Mouse (Mus musculus) embryonic facial prominence, embryonic 10.5 days (tissue): ENCODE data around the gene Naa50. TPM values are rescaled to one million over a fixed set of nuclear protein-coding genes. Genes with fewer than 3 reads are reported as not detected.

Experiments
- polyA plus RNA-seq: library from polyadenylated mRNA; unstranded; fragments of >200 nt; fragmentation: Nextera tagmentation; extraction: Ambion mirVana; gene quantifications from 2 replicates; pipeline ENCODE4 v1.2.1, GENCODE M21; 2016

The Naa50 gene
- polyA plus RNA-seq, 1 experiment from 2014 or later: 133 TPM

Other genes with a start within 250 kb of the Naa50 start
- 36.0 and 37.4 TPM in 2 replicates for gene Qtrt2, start 213.0 kb upstream of the Naa50 start, polyA plus RNA-seq
- 0.50 and 0.59 TPM in 2 replicates for gene Zdhhc23, start 160.0 kb upstream of the Naa50 start, polyA plus RNA-seq
- gene Gramd1c, start 76.5 kb upstream of the Naa50 start, polyA plus RNA-seq: 3.3 and 3.8 TPM in 2 replicates
- gene Atp6v1a, start 125 bp upstream of the Naa50 start, polyA plus RNA-seq: 40.5 and 42.8 TPM in 2 replicates
- 2.6 TPM in 2 replicates for gene Usf3, start 33.4 kb downstream of the Naa50 start, polyA plus RNA-seq
- gene Sidt1, start 193.4 kb downstream of the Naa50 start, polyA plus RNA-seq: 0.21 and 0.29 TPM in 2 replicates
- 33.9 and 34.5 TPM in 2 replicates for gene Spice1, start 207.3 kb downstream of the Naa50 start, polyA plus RNA-seq